Mouse (Mus musculus) heart, adult 18-20 months (tissue): ENCODE results near the gene Slc19a2. TPM values are rescaled to one million over a fixed set of nuclear protein-coding genes. Genes with fewer than 3 reads are reported as not detected.
"Not testable (repeated sequence)": the region's sequence is repeated elsewhere in the genome, so short reads cannot be mapped to it uniquely, and the experiment has no call there.

Source experiments
- DNase-seq, 2 experiments: peaks; one replicate each; pipeline ENCODE4 v3.0.0; 2021 to 2022; ENCODE audit warnings: mixed read lengths in 1 of 2
- long read RNA-seq, 2 experiments: library from polyadenylated mRNA; stranded (forward); transcript quantifications; one replicate each; pipeline ENCODE4 v2.0.0; 2021
- total RNA-seq, 2 experiments: library from RNA; stranded (reverse); gene quantifications; 2 replicates each; pipeline ENCODE4 v1.2.3; 2021

Gene Slc19a2
- total RNA-seq, result 1 to 10 TPM; 4.9 to 5.7 TPM
- long read RNA-seq, experiment 1, transcript Slc19a2-201 (6 exons, 3,571 nt), result major isoform, 12 of 16 reads
- long read RNA-seq, experiment 1, partial matches to known transcripts, result 0 of 16 reads
- long read RNA-seq, experiment 1, other reads (novel, unspliced or antisense), result 4 of 16 reads
- long read RNA-seq, experiment 2, partial matches to known transcripts, result 0 of 7 reads
- long read RNA-seq, experiment 2, other reads (novel, unspliced or antisense), result 6 of 7 reads

- DNase-seq, result peak; percentile 98
Observed at GRCm38 (mm10) chr1:164248465-164249331, at the start of gene Slc19a2. Gene Slc19a2, plus strand, starts transcription at chr1:164249046.

- no peak for DNase-seq
Observed at GRCm38 (mm10) chr1:164199551-164199950, 49.3 kb upstream of the Slc19a2 start.

- no peak for DNase-seq
Observed at GRCm38 (mm10) chr1:164208437-164208836, 40.4 kb upstream of the Slc19a2 start.

GRCm38 (mm10) chr1:164210899-164211298 lies 37.9 kb upstream of the Slc19a2 start:
- DNase-seq, result no peak

GRCm38 (mm10) chr1:164212686-164213085 lies 36.2 kb upstream of the Slc19a2 start:
- DNase-seq, result no peak

GRCm38 (mm10) chr1:164214190-164214589 lies 34.7 kb upstream of the Slc19a2 start:
- DNase-seq, result no peak

- DNase-seq, result no peak
Observed at GRCm38 (mm10) chr1:164215097-164215496, 33.7 kb upstream of the Slc19a2 start.

GRCm38 (mm10) chr1:164215540-164215939 lies 33.3 kb upstream of the Slc19a2 start:
- DNase-seq, result no peak

GRCm38 (mm10) chr1:164217791-164218685 lies 30.8 kb upstream of the Slc19a2 start:
- peak in 1 of 2 experiments; percentile 11 for DNase-seq

- no peak for DNase-seq
Observed at GRCm38 (mm10) chr1:164220261-164220660, 28.6 kb upstream of the Slc19a2 start.

- no peak for DNase-seq
Observed at GRCm38 (mm10) chr1:164223089-164223488, 25.8 kb upstream of the Slc19a2 start.

- DNase-seq, result not testable (repeated sequence)
Observed at GRCm38 (mm10) chr1:164231937-164232570, 16.8 kb upstream of the Slc19a2 start.

GRCm38 (mm10) chr1:164233447-164233846 lies 15.4 kb upstream of the Slc19a2 start:
- DNase-seq, result no peak

GRCm38 (mm10) chr1:164235078-164235477 lies 13.8 kb upstream of the Slc19a2 start:
- no peak for DNase-seq

GRCm38 (mm10) chr1:164236078-164236477 lies 12.8 kb upstream of the Slc19a2 start:
- peak; percentile 52 to 69 for DNase-seq

- DNase-seq, result no peak
Observed at GRCm38 (mm10) chr1:164241494-164241893, 7.4 kb upstream of the Slc19a2 start.

GRCm38 (mm10) chr1:164242809-164243208 lies 6.0 kb upstream of the Slc19a2 start:
- DNase-seq, result no peak

- DNase-seq, result peak; percentile 2 to 23
Observed at GRCm38 (mm10) chr1:164247442-164247841, 1.4 kb upstream of the Slc19a2 start.

- peak; percentile 36 to 51 for DNase-seq
Observed at GRCm38 (mm10) chr1:164247971-164248370, 875 bp upstream of the Slc19a2 start.

- DNase-seq, result no peak
Observed at GRCm38 (mm10) chr1:164249332-164249711, 476 bp downstream of the Slc19a2 start.

- DNase-seq, result peak; percentile 6 to 30
Observed at GRCm38 (mm10) chr1:164250391-164251150, 1.7 kb downstream of the Slc19a2 start.
